Mouse (Mus musculus) heart, embryonic 13.5 days (tissue): ENCODE measurements around the gene Gm21761. TPM values are rescaled to one million over a fixed set of nuclear protein-coding genes. Genes with fewer than 3 reads are reported as not detected.
"Not testable (repeated sequence)": the region's sequence is repeated elsewhere in the genome, so short reads cannot be mapped to it uniquely, and the experiment has no call there.

Source experiments
- ATAC-seq: fragments of 200-750 bp; cut with Nextera tagmentation; 2 replicates; pipeline ENCODE4 v1.8.0; 2017; ENCODE audit warnings: moderate TSS enrichment; ENCODE audit not compliant: insufficient number of reproducible peaks, low FRiP score, low TSS enrichment; ENCODE audit errors: extremely low read depth
- H3K27ac ChIP-seq: fragments of 300-500 bp; sonication (generic); replicated peaks from 2 replicates; pipeline ENCODE4 v1.5.1; 2015; ENCODE audit warnings: moderate library complexity, mild to moderate bottlenecking, inconsistent platforms
- H3K27me3 ChIP-seq: fragments of 300-500 bp; sonication (generic); replicated peaks from 2 replicates; pipeline ENCODE4 v1.6.1; 2015; ENCODE audit warnings: mild to moderate bottlenecking, inconsistent platforms
- H3K36me3 ChIP-seq: fragments of 300-500 bp; sonication (generic); 2 replicates; pipeline ENCODE4 v1.6.1; 2015; ENCODE audit warnings: mild to moderate bottlenecking, inconsistent platforms
- H3K4me1 ChIP-seq: fragments of 300-500 bp; sonication (generic); 2 replicates; pipeline ENCODE4 v1.6.1; 2015; ENCODE audit warnings: inconsistent platforms
- H3K4me2 ChIP-seq: fragments of 300-500 bp; sonication (generic); 2 replicates; pipeline ENCODE4 v1.6.1; 2015; ENCODE audit warnings: inconsistent platforms, mild to moderate bottlenecking, moderate library complexity
- H3K4me3 ChIP-seq: fragments of 300-500 bp; sonication (generic); 2 replicates; pipeline ENCODE4 v1.5.1; 2015; ENCODE audit warnings: moderate library complexity, mild to moderate bottlenecking, inconsistent platforms
- H3K9ac ChIP-seq: fragments of 300-500 bp; sonication (generic); 2 replicates; pipeline ENCODE4 v1.6.1; 2015; ENCODE audit warnings: inconsistent platforms, mild to moderate bottlenecking, moderate library complexity
- H3K9me3 ChIP-seq: fragments of 300-500 bp; sonication (generic); 2 replicates; pipeline ENCODE4 v1.6.1; 2016; ENCODE audit warnings: inconsistent platforms
- WGBS: fragments of 180-500 bp; shearing (Covaris S2); methylation state at CpG from one replicate; pipeline ENCODE4 v1.1.7; 2015; ENCODE audit warnings: mixed read lengths; 5-methylcytosine and 5-hydroxymethylcytosine counted together
- polyA plus RNA-seq: library from polyadenylated mRNA; unstranded; fragments of >200 nt; fragmentation: Nextera tagmentation; extraction: Ambion mirVana; gene quantifications from 2 replicates; pipeline ENCODE4 v1.2.1, GENCODE M21; 2015

Gm21761 gene
- polyA plus RNA-seq, 1 experiment from 2014 or later = not detected

DNA sequence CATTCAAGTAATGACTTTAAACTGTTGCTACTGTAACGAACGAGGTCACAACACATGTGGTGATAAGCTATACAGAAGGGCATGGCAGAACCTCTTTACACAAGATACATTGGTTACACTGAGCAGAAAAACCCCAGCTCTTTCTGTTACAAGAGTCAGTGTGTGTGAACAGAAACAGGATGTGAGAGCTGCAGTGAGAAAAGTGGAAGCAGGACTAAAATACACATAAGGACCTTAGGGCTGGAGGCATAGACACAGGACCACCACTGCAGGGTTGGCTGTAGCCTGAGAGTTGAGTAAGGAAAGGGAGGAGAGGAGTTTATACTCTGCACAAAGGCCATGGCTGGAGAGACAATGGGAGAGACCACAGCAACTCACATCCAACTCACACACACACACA is 12.6 kb downstream of the Gm21761 start:
- not testable (repeated sequence) for H3K36me3 ChIP-seq, H3K27me3 ChIP-seq, H3K9ac ChIP-seq, H3K4me1 ChIP-seq, H3K4me3 ChIP-seq, H3K9me3 ChIP-seq, ATAC-seq, H3K27ac ChIP-seq, H3K4me2 ChIP-seq
- WGBS = 40% methylated on average over 2 of the region's 2 CpGs

DNA sequence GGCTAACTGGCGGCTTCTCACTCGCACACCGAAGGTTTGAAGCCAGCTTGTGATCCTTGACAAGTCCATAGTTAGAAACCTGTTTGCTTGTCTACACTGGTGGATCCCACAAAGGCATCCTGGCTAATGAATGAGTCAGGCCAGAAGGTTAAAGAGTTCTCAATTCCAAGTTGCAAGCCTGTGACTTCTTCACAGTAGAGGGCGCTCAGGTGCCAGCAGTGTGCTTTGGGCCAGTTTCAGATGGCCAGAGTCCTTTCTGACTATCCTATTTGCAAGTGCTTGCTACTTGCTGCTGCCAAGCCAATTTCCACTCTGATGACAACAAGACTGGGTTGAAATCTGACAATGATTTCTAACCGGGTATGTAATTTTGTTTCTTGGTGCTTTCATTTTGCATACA is 30.5 kb downstream of the Gm21761 start:
- H3K4me3 ChIP-seq, H3K4me2 ChIP-seq, H3K27me3 ChIP-seq, H3K27ac ChIP-seq, ATAC-seq, H3K36me3 ChIP-seq, H3K9me3 ChIP-seq, H3K4me1 ChIP-seq, H3K9ac ChIP-seq: not testable (repeated sequence)
- 35% methylated on average over 5 of the region's 5 CpGs for WGBS

DNA sequence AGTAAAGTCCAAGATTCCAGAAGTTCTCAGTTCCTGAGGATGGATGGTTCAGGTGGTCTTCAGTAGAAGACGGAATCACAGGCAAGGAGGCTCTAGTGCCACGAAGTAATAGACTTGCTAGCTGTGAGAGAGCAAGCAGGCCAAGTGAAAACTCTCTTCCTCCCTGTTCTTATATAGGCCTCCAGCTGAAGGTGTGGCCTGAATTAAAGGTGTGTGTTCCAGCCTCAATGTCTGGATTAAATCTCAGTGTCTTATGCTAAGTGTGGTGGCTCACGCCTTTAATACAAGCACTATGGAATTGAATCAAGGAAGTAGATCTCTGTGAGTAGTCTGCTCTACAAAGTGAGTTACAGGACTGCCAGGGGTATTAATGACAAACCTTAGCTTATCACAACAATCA is 34.4 kb downstream of the Gm21761 start, which contains the start of gene Tcstv1:
Gene Tcstv1, minus strand, starts transcription at position 101 of the 400 bp plus-strand sequence.
- not testable (repeated sequence) for H3K4me2 ChIP-seq, H3K4me1 ChIP-seq, ATAC-seq, H3K9me3 ChIP-seq, H3K4me3 ChIP-seq, H3K9ac ChIP-seq, H3K27ac ChIP-seq, H3K36me3 ChIP-seq, H3K27me3 ChIP-seq
- 60% methylated on average over 3 of the region's 3 CpGs for WGBS

DNA sequence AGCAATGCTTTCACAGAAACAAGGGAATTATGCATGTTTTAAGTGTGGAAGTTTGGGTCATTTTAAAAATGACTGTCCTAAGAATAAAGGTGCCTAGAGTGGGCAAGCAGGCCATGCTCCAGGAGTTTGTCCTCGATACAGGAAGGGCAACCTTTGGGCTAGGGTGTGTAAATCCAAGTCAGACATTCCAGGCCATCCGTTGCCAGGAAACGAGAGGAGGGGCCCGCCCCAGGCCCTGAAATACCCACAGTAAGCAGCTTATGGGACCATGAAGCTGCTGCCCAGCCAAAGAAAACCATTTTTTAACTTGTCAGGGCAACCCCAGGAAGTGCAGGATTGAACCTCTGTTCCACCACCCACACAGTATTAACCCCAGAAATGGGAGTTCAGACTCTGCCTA is 42.2 kb downstream of the Gm21761 start:
- H3K9me3 ChIP-seq, H3K27me3 ChIP-seq, H3K9ac ChIP-seq, H3K4me3 ChIP-seq, H3K36me3 ChIP-seq, H3K4me2 ChIP-seq, H3K27ac ChIP-seq, ATAC-seq, H3K4me1 ChIP-seq: not testable (repeated sequence)
- WGBS = 49% methylated on average over 4 of the region's 4 CpGs

- H3K4me2 ChIP-seq, H3K27ac ChIP-seq, H3K4me3 ChIP-seq, H3K9ac ChIP-seq, ATAC-seq, H3K27me3 ChIP-seq, H3K4me1 ChIP-seq, H3K9me3 ChIP-seq, H3K36me3 ChIP-seq: not testable (repeated sequence)
- 55% methylated on average over 6 of the region's 7 CpGs for WGBS
These were observed 64.6 kb downstream of the Gm21761 start for GRCm38 (mm10) chr13:119864395-119864999.

- not testable (repeated sequence) for H3K4me3 ChIP-seq, H3K36me3 ChIP-seq, H3K4me2 ChIP-seq, H3K27me3 ChIP-seq, H3K9me3 ChIP-seq, H3K27ac ChIP-seq, ATAC-seq, H3K9ac ChIP-seq, H3K4me1 ChIP-seq
- no CpG with 5 or more reads among the region's 6 CpGs for WGBS
These were observed 66.7 kb downstream of the Gm21761 start for GRCm38 (mm10) chr13:119862399-119862798.

Other genes with a start within 250 kb of the Gm21761 start
- 76.1 and 78.9 TPM in 2 replicates for gene Hmgcs1, start 238.9 kb downstream of the Gm21761 start, polyA plus RNA-seq
- gene Nim1k, start 173.4 kb downstream of the Gm21761 start, polyA plus RNA-seq = 0.50 and 0.53 TPM in 2 replicates
- 20.7 and 20.8 TPM in 2 replicates for gene Zfp131, start 138.4 kb downstream of the Gm21761 start, polyA plus RNA-seq
- gene AF067063, start 99.1 kb downstream of the Gm21761 start, polyA plus RNA-seq = not detected in 2 replicates
- not detected in 2 replicates for gene D13Ertd608e, start 93.3 kb downstream of the Gm21761 start, polyA plus RNA-seq
- not detected in 2 replicates for gene Tcstv1, start 34.5 kb downstream of the Gm21761 start, polyA plus RNA-seq
- not detected in 2 replicates for gene B020031M17Rik, start 21.5 kb upstream of the Gm21761 start, polyA plus RNA-seq
- gene Gm36079, start 97.7 kb upstream of the Gm21761 start, polyA plus RNA-seq = not detected in 2 replicates
- gene Gm21188, start 122.9 kb upstream of the Gm21761 start, polyA plus RNA-seq = not detected in 2 replicates
- not detected in 2 replicates for gene Gm20767, start 211.0 kb upstream of the Gm21761 start, polyA plus RNA-seq
- gene Gm21818, start 243.2 kb upstream of the Gm21761 start, polyA plus RNA-seq = not detected in 2 replicates